In the genomic region with DNA sequence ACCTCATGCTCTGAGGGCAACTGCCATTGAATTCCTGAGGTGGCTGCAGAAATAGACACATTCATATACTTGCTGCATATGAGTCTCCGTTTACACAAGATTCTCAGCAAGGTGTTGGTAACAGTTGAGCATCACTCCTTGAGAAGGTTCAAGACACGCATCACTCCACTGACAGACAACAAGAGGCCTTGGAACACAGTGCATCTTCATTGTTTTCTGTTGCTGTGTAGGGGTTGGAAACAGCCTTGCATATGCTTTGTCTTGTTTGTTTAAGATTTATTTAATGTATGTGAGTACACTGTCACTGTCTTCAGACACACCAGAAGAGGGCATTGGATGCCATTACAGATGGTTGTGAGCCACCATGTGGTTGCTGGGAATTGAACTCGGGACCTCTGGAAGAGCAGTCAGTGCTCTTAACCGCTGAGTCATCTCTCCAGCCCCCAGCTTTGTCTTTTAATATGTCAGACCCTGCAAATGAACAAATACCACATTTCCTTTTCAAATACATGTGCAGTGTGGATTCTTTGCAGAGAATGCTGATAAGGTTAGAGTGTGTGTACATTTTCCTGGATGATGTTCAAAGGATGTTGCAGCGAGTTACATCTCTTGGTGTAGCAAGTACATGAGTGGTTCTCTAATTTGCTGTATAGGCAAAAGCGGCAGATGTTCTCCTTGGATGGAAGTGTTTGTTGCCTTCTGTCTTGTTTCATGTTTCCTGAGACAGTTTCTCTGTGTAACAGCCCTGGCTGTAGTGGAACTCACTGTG, we compare ENCODE assay signal across 23 mouse cellular contexts. TPM values are rescaled to one million over a fixed set of nuclear protein-coding genes. Genes with fewer than 3 reads are reported as not detected.
DNase-seq lines count a peak whose midpoint lies in the region; ATAC-seq and TF ChIP-seq lines count a peak whose summit lies in the region.
"Had no signal": no experiment of that assay in that cellular context is flagged by ENCODE, and none has a peak within 500 bp of the region (broad histone marks: within the 10 kb centered on the region; RNA-seq: fewer than 3 reads in every experiment).

No protein-coding gene starts in this region.

- H3K27me3 ChIP-seq in forebrain, postnatal 0 days (ENCODE audit: insufficient read depth, low read length): no peaks in the 10 kb centered on the region
- no peaks in the 10 kb centered on the region for H3K27me3 ChIP-seq in forebrain, embryonic 10.5 days (ENCODE audit: poor library complexity, severe bottlenecking)
- H3K27me3 ChIP-seq in myocyte (ENCODE audit: control insufficient read depth, insufficient read depth, insufficient read length): no peaks in the 10 kb centered on the region
- H3K27me3 ChIP-seq: embryonic facial prominence, embryonic 13.5 days; forebrain, embryonic 15.5 days; heart, embryonic 15.5 days; intestine, embryonic 15.5 days had no signal

- 91% methylated on average over 6 of the region's 6 CpGs for WGBS in forebrain, postnatal 0 days
- WGBS in forebrain, embryonic 10.5 days: 98% methylated on average over 6 of the region's 6 CpGs

- DNase-seq in forebrain, postnatal 0 days: no peak
- no peak for DNase-seq in forebrain, embryonic 10.5 days (ENCODE audit: extremely low spot score, low spot score)
- DNase-seq in 3T3-L1 (ENCODE audit: low read depth, low spot score): peak; percentile 13
- DNase-seq in ES-E14 (ENCODE audit: low read depth, low spot score): no peak
- no peak for DNase-seq in B cell, adult 2 months
- DNase-seq in kidney, adult 8-10 months: no peak
- DNase-seq: adrenal gland, postnatal 10 days; cerebellum, adult 11-12 months; cerebellum, adult 9-11 months; cerebellum, postnatal 36 days; gastrocnemius, adult 2 months; gastrocnemius, postnatal 36 days; heart, adult 18-20 months; heart, postnatal 14 days; kidney, adult 18-20 months had no signal

- TF ChIP-seq CTCF in forebrain, postnatal 0 days (IDR thresholded peaks at IDR 0.05; ENCODE audit: low read depth): no peak

- no peak overlapping the region for H3K4me2 ChIP-seq in forebrain, postnatal 0 days (ENCODE audit: low read depth)
- no peak overlapping the region for H3K4me2 ChIP-seq in myocyte (ENCODE audit: low read depth)
- H3K4me2 ChIP-seq: embryonic facial prominence, embryonic 13.5 days; forebrain, embryonic 15.5 days; heart, embryonic 15.5 days; hindbrain, embryonic 14.5 days; intestine, embryonic 15.5 days had no signal

- in situ Hi-C loops in ES-E14 (cut with MboI; ENCODE audit: low sequenced_read_pairs in 2 of 2, unreplicated experiment in 2 of 2): no loop called here

- H3K4me1 ChIP-seq in forebrain, postnatal 0 days (ENCODE audit: insufficient read depth): no peaks in the 10 kb centered on the region
- no peaks in the 10 kb centered on the region for H3K4me1 ChIP-seq in forebrain, embryonic 10.5 days
- no peaks in the 10 kb centered on the region; a peak in 1 of 4 replicates for H3K4me1 ChIP-seq in ES-E14 (ENCODE audit: control insufficient read depth in 2 of 2, insufficient read depth in 2 of 2, low read length in 2 of 2, poor library complexity in 1 of 2)
- H3K4me1 ChIP-seq: embryonic facial prominence, embryonic 13.5 days; forebrain, embryonic 15.5 days; heart, embryonic 15.5 days; intestine, embryonic 15.5 days had no signal

- no peak for TF ChIP-seq POLR2A in myocyte (IDR thresholded peaks at IDR 0.05; ENCODE audit: insufficient read length, low read depth)

- H3K9ac ChIP-seq in forebrain, postnatal 0 days: no peak overlapping the region
- H3K9ac ChIP-seq in ES-E14 (ENCODE audit: insufficient read depth, low read depth, low read length, poor library complexity, severe bottlenecking): no peak overlapping the region
- H3K9ac ChIP-seq: embryonic facial prominence, embryonic 13.5 days; forebrain, embryonic 15.5 days; heart, embryonic 15.5 days; hindbrain, embryonic 14.5 days; intestine, embryonic 15.5 days had no signal

- ATAC-seq in forebrain, postnatal 0 days: 0 out of 2 replicates have a peak, but pooled peaks have one; percentile 16
- ATAC-seq: CD4-positive, CD25-positive, alpha-beta regulatory T cell, adult 4 months; forebrain, embryonic 15.5 days; intestine, embryonic 15.5 days had no signal

- H3ac ChIP-seq in myocyte (ENCODE audit: control insufficient read depth, insufficient read length): no peak overlapping the region

- H3K27ac ChIP-seq in forebrain, postnatal 0 days (ENCODE audit: low read depth, low read length): no peak overlapping the region
- no peak overlapping the region for H3K27ac ChIP-seq in forebrain, embryonic 10.5 days
- H3K27ac ChIP-seq in ES-E14 (ENCODE audit: insufficient read depth, low read depth, low read length, poor library complexity, severe bottlenecking): no peak overlapping the region
- H3K27ac ChIP-seq: embryonic facial prominence, embryonic 13.5 days; forebrain, embryonic 15.5 days; gastrocnemius, adult 2 months; heart, embryonic 10.5 days; heart, embryonic 15.5 days; hindbrain, embryonic 14.5 days; intestine, embryonic 15.5 days had no signal

- H3K9me3 ChIP-seq in forebrain, postnatal 0 days (ENCODE audit: low read length): no peaks in the 10 kb centered on the region
- H3K9me3 ChIP-seq in forebrain, embryonic 10.5 days: no peaks in the 10 kb centered on the region
- H3K9me3 ChIP-seq in ES-E14 (ENCODE audit: control insufficient read depth, insufficient read depth, low read depth, low read length): no peaks in the 10 kb centered on the region
- H3K9me3 ChIP-seq: embryonic facial prominence, embryonic 13.5 days; forebrain, embryonic 15.5 days; heart, embryonic 10.5 days; heart, embryonic 15.5 days; intestine, embryonic 15.5 days had no signal

- H3K36me3 ChIP-seq in forebrain, postnatal 0 days (ENCODE audit: insufficient read depth): peaks cover 37% of the 10 kb centered on the region
- H3K36me3 ChIP-seq in forebrain, embryonic 10.5 days (replicated peaks): peaks cover 47% of the 10 kb centered on the region
- H3K36me3 ChIP-seq in ES-E14 (ENCODE audit: control insufficient read depth, insufficient read depth, low read length, poor library complexity, severe bottlenecking) (peaks cover 30% of the 10 kb centered on the region), myocyte (ENCODE audit: control insufficient read depth, insufficient read depth) (peaks cover 41% of the 10 kb centered on the region)

- H3K4me3 ChIP-seq in forebrain, postnatal 0 days (ENCODE audit: low read depth, low read length): no peak overlapping the region
- H3K4me3 ChIP-seq in forebrain, embryonic 10.5 days: no peak overlapping the region
- H3K4me3 ChIP-seq in ES-E14 (ENCODE audit: insufficient read depth in 1 of 2, low read depth in 1 of 2, low read length in 2 of 2, poor library complexity in 1 of 2, severe bottlenecking in 1 of 2): no peak overlapping the region
- H3K4me3 ChIP-seq in myocyte: no peak overlapping the region
- H3K4me3 ChIP-seq: embryonic facial prominence, embryonic 13.5 days; forebrain, embryonic 15.5 days; gastrocnemius, adult 2 months; heart, embryonic 10.5 days; heart, embryonic 15.5 days; intestine, embryonic 15.5 days had no signal

- no peaks in the 10 kb centered on the region for H3K79me2 ChIP-seq in myocyte (ENCODE audit: control insufficient read depth, insufficient read depth)

TF ChIP-seq in ES-E14, 5 proteins besides CTCF, POLR2A, EP300 and RAD21:
- TF ChIP-seq HCFC1 (IDR thresholded peaks at IDR 0.05; ENCODE audit: borderline replicate concordance, insufficient read depth, low read length) (no peak), CHD2 (IDR thresholded peaks at IDR 0.05; ENCODE audit: low read depth, low read length) (no peak), ZC3H11A (IDR thresholded peaks at IDR 0.05; ENCODE audit: borderline replicate concordance, low read depth, low read length) (no peak), MAFK (IDR thresholded peaks at IDR 0.05; ENCODE audit: insufficient read depth, low read depth, low read length) (0 out of 2 replicates have a peak, but pooled peaks have one; percentile 8)

TF ChIP-seq in myocyte, 11 proteins besides CTCF, POLR2A, EP300 and RAD21:
- TF ChIP-seq E2F4 (IDR thresholded peaks at IDR 0.05; ENCODE audit: insufficient read depth) (no peak), POLR2AphosphoS2 (IDR thresholded peaks at IDR 0.05; ENCODE audit: insufficient read length, low read depth) (peak; percentile 25), REST (IDR thresholded peaks at IDR 0.05; ENCODE audit: insufficient read depth, insufficient read length) (no peak), MAX (IDR thresholded peaks at IDR 0.05; ENCODE audit: low read depth) (no peak), MYOD1 (IDR thresholded peaks at IDR 0.05; ENCODE audit: control insufficient read depth in 1 of 3, insufficient read length in 2 of 3, low read depth in 2 of 3) (no peak), CEBPB (IDR thresholded peaks at IDR 0.05; ENCODE audit: insufficient read depth, poor library complexity, severe bottlenecking) (no peak)

RNA-seq across cellular contexts. Expression of gene Chaf1b, which starts 5.9 kb away (rescaled TPM):
- 13.5 TPM in 2 replicates for total RNA-seq in forebrain, postnatal 0 days (2014; rRNA removed)
- 21.1 and 25.2 TPM in 2 replicates for polyA plus RNA-seq in forebrain, postnatal 0 days (2015; fragmentation: Nextera tagmentation; extraction: Ambion mirVana)
- polyA plus RNA-seq in forebrain, embryonic 10.5 days (2016; fragmentation: Nextera tagmentation; extraction: Ambion mirVana): 154 and 157 TPM in 2 replicates
- total RNA-seq in ES-E14 (2012; rRNA removed): 39.5 and 44.2 TPM in 2 replicates
- 7.1 TPM for polyA plus RNA-seq in myocyte (2012; fragmentation: generic; extraction: Trizol)

RNA-seq across cellular contexts. Expression of gene Morc3, which starts 45.9 kb away (rescaled TPM):
- total RNA-seq in forebrain, postnatal 0 days (2014; rRNA removed): 53.5 and 61.7 TPM in 2 replicates
- polyA plus RNA-seq in forebrain, postnatal 0 days (2015; fragmentation: Nextera tagmentation; extraction: Ambion mirVana): 18.6 and 25.8 TPM in 2 replicates
- 28.4 and 32.4 TPM in 2 replicates for polyA plus RNA-seq in forebrain, embryonic 10.5 days (2016; fragmentation: Nextera tagmentation; extraction: Ambion mirVana)
- total RNA-seq in ES-E14 (2012; rRNA removed): 90.3 and 98.4 TPM in 2 replicates
- 10.6 TPM for polyA plus RNA-seq in myocyte (2012; fragmentation: generic; extraction: Trizol)
